Mouse (Mus musculus): ENCODE results near the gene Tmem156. TPM values are rescaled to one million over a fixed set of nuclear protein-coding genes. Genes with fewer than 3 reads are reported as not detected.
"Not testable (repeated sequence)": the region's sequence is repeated elsewhere in the genome, so short reads cannot be mapped to it uniquely, and the experiment has no call there.

Tmem156 gene
- total RNA-seq (2015; ENCODE audit: low replicate concordance) (1.7 and 2.5 TPM in 2 replicates), total RNA-seq (2017; ENCODE audit: low replicate concordance) (3.6 and 5.3 TPM in 2 replicates)

DNA sequence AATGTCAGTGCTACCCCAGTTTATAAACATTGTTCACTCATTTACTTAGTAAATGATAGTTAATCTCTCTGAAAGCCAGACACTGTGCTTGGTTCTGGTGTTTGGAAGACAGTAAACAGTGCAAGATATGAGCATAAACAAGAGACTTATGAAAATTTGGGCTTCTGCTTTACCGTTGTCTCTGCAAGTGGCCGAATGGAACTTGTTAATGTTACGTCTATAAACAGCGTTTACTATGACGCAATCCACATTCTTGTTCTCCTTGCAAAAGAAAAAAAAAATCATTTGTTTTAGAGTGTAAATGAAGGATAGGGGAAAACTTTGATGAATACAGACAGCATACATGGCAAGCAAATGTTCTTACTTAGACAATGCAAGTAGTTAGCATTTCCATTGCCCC lies at the start of gene Tmem156:
Tmem156 (minus strand) TSS at position 212 of the 400 bp plus-strand sequence.
- ATAC-seq (replicated peaks; ENCODE audit: low FRiP score, poor library complexity, severe bottlenecking) = no peak

GRCm38 (mm10) chr5:65141242-65141641 lies 49.3 kb upstream of the Tmem156 start:
- no peak for ATAC-seq (replicated peaks; ENCODE audit: low FRiP score, poor library complexity, severe bottlenecking)

DNA sequence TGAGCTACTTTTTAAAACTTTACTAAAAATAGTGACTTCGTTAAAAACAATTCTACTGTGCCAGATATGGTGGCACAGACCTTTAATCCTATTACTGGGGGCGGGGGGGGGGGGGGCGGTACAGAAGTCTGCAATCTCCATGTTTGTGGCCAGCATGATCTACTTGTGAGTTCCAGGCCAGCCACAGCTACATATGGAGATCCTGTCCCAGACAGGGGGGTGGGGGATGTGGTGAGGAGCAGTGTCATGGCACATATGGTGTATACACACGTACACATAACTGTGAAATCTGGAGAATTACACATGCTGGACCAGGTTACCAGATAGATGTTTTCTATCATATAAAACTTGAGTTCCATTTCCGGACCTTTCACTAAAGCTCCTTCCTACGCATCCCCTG lies 45.1 kb upstream of the Tmem156 start:
- no peak for ATAC-seq (replicated peaks; ENCODE audit: low FRiP score, poor library complexity, severe bottlenecking)

DNA sequence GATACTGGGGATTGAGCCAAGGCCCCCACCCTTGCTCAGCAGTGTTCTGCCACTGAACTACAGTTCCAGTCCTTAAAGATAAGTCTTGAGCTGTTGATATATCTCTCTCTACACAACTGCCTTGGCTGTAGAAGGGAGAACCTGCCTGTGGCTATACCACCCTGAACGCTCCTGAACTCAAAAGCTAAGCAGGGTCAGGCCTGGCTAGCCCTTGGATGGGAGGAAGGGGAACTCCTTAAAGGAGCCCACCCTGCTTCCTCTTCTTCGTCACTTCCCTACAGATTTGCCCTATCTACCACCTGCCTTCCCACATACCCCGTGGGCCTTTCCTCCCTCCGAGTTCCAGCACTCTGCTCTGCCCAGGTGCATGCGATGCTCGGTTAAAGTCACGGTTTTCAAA lies 44.2 kb upstream of the Tmem156 start:
- ATAC-seq (replicated peaks; ENCODE audit: low FRiP score, poor library complexity, severe bottlenecking) = no peak

DNA sequence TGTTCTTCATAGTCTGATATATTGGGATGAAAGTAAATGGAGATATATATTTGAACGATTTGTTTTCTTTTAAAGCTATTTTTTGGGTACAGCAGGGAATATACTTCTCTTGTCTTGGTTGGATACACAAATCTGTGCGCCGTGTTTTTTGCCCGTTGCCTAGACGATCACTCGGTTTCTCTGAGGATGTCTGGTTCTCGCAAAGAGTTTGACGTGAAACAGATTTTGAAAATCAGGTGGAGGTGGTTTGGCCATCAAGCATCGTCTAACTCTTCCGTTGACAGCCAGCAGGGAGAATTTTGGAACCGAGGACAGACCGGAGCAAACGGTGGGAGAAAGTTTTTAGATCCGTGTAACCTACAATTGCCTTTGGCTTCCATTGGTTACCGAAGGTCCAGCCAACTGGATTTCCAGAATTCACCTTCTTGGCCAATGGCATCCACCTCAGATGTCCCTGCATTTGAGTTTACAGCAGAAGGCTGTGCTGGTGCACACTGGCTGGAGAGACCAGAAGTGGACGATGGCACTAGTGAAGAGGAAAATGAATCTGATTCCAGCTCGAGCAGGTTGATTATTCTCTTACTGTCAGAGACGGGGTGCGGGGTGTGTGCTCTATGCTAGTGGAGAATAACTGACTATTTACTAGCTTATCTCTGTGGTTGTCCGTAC lies 39.4 kb upstream of the Tmem156 start:
- ATAC-seq (replicated peaks; ENCODE audit: low FRiP score, poor library complexity, severe bottlenecking) = no peak

GRCm38 (mm10) chr5:65130528-65131210 lies 38.7 kb upstream of the Tmem156 start:
- ATAC-seq (replicated peaks; ENCODE audit: low FRiP score, poor library complexity, severe bottlenecking) = no peak

DNA sequence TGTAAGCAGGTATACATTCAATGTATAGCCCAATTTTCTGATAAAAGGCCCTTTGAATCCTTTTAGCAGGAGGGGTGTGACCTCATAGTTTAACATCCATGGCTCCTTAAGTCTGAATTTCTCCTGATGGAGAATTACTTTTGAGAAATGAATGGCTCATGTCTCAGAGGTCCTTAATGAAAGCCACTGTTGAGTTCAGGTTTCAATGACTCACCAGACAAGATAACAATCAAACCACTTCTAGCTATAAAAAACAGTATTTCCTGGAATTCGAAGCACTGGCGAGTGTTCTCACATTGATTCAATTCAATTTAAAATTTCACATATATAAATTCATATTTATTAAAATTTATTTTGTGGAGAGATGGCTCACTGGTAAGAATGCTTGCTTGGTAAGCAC lies 36.5 kb upstream of the Tmem156 start:
- ATAC-seq (replicated peaks; ENCODE audit: low FRiP score, poor library complexity, severe bottlenecking) = no peak

DNA sequence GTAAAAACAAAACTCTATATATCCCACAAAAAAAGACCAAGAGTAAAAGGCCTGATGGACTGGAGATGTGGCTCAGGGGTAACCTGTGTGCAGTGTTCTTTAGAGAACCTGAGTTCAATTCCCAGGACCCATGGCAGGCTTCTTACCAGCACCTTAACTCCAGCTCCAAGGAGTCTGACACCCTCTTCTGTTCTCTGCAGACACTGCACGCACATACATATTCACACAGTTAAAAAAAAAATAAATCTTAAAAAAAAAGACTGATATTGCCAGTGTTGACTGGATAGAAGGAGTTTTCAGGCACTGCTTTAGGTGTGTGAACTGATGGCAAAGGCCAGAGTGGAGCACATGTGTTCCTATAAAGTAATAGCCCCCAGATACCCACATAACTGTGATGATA lies 34.2 kb upstream of the Tmem156 start:
- no peak for ATAC-seq (replicated peaks; ENCODE audit: low FRiP score, poor library complexity, severe bottlenecking)

- no peak for ATAC-seq (replicated peaks; ENCODE audit: low FRiP score, poor library complexity, severe bottlenecking)
Observed at GRCm38 (mm10) chr5:65122616-65123015, 30.7 kb upstream of the Tmem156 start.

- no peak for ATAC-seq (replicated peaks; ENCODE audit: low FRiP score, poor library complexity, severe bottlenecking)
Observed at GRCm38 (mm10) chr5:65119918-65120317, 28.0 kb upstream of the Tmem156 start.

DNA sequence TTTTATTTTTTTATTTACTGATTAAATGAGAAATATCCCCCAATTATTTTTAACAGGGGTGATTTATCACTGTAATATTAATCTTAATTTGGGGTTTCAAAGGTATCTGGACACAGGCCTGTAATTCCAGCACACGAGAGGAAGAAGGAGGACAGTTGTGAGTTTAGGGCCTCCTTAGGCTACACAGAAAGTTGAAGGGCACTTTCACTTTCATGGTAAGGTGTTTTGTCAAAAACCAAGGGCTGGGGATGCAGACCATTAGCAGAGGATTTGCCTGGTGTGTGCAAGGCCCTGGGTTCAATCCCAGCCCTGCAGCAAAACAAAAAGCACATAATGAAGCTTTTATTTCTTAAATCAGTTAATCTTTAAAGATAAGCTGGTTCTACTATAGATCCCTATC lies 27.6 kb upstream of the Tmem156 start:
- ATAC-seq (replicated peaks; ENCODE audit: low FRiP score, poor library complexity, severe bottlenecking) = no peak

DNA sequence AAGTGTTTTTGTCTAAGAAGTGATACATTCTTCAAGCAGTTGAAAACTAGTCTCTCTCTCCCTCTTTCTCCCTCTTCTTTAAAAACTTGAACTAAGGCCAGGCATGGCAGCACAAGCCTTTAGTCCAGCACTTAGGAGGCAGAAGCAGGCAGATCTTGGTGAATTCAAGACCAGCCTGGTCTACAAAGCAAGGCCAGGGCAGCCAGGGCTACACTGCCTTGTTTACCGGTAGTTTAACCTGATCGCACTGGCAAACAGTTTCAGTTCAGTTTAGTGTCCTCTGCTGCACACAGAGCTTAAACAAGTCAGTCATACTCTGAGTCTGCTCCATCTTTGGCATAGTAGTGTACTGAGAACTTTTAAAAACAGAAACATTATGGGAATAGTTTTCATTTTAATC lies 24.9 kb upstream of the Tmem156 start:
- ATAC-seq (replicated peaks; ENCODE audit: low FRiP score, poor library complexity, severe bottlenecking) = no peak

DNA sequence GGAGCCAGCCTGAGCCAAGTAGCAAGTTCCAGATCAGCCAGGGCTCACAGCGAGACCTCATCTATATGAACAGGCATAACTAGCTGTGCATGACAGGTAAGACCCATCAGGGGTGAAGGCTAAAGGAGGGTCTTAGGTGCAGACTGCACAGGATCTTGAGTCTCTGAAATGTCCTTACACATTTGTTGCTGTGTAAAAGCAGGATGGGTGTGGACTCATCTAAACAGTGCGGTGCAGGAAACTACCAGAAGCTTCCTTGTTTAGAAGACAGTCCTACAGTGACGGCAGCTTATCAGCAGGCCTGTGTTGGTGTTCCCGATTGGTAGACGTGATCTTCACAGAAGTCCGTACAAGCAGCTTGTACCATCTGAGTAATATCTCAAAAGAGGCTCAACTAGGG lies 21.4 kb upstream of the Tmem156 start:
- no peak for ATAC-seq (replicated peaks; ENCODE audit: low FRiP score, poor library complexity, severe bottlenecking)

DNA sequence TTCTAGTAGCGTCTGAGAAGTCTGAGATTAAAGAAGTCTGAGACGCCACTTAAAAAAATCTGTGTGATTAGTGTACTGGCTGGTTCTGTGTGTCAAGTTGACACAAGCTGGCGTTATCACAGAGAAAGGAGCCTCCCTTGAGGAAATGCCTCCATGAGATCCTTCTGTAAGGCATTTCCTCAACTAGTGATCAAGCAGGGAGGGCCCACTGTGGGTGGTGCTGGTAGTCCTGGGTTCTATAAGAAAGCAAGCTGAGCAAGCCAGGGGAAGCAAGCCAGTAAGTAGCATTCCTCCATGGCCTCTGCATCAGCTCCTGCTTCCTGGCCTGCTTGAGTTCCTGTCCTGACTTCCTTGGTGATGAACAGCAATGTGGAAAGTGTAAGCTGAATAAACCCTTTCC lies 20.3 kb upstream of the Tmem156 start:
- not testable (repeated sequence) for ATAC-seq (replicated peaks; ENCODE audit: low FRiP score, poor library complexity, severe bottlenecking)

DNA sequence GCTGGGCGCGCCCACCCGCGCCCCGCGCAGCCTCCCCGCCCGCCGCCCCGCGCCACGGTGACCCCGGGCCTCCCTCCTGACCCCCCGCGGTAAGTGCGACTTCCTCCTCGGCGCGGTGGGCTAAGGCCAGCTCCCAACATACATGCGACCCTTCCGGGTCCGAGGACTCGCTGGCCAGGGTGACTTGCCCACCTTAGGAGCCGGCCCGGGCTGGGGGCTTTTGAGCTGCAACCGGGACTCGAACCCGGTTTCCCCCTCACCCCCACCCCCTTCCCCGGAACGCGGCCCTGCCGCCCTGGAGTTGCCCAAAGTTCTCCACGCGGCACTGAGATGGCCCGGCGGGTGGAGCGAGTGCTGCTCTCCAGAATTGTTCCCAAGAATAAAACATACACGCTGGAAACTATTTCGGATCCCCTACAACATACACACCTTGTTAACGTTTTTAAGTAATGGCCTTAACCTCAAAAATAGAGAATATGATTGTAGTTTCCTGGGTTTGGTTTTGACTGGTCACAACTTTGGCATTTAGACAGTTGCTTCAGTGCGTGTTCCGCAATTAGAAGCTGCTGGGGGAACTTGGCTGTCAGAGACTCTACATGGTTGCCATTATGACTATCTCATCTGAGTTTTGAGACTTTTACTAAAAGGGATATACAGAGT lies 16.0 kb upstream of the Tmem156 start:
- no peak for ATAC-seq (replicated peaks; ENCODE audit: low FRiP score, poor library complexity, severe bottlenecking)

- peak; percentile 62 for ATAC-seq (replicated peaks; ENCODE audit: low FRiP score, poor library complexity, severe bottlenecking)
Observed at GRCm38 (mm10) chr5:65106876-65107772, 15.2 kb upstream of the Tmem156 start, which contains the start of gene Klhl5. Gene Klhl5 (plus strand): TSS chr5:65107539.

- ATAC-seq (replicated peaks; ENCODE audit: low FRiP score, poor library complexity, severe bottlenecking) = no peak
Observed at GRCm38 (mm10) chr5:65102641-65103042, 10.7 kb upstream of the Tmem156 start.

- no peak for ATAC-seq (replicated peaks; ENCODE audit: low FRiP score, poor library complexity, severe bottlenecking)
Observed at GRCm38 (mm10) chr5:65102026-65102640, 10.2 kb upstream of the Tmem156 start.

DNA sequence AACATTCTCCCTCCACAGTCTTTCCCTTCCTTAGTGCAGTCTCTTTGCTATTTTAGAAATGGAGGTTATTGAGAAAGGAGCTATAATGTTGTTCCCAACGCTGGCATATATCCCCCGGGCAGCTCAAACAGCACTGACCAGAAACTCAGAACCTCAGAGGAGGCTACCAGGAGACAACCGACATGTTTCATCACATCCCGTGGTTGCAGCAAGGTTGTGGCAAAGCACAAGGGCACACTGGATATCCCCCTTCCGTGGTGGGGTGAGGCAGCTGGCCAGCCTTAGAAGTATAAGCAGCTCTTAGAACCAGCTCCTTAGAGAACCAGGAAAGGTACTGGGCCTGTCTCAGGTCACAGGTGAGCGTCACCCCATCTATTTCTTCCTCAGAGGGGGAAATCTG lies 9.7 kb upstream of the Tmem156 start:
- ATAC-seq (replicated peaks; ENCODE audit: low FRiP score, poor library complexity, severe bottlenecking) = no peak

- ATAC-seq (replicated peaks; ENCODE audit: low FRiP score, poor library complexity, severe bottlenecking) = no peak
Observed at GRCm38 (mm10) chr5:65101209-65101608, 9.3 kb upstream of the Tmem156 start.
